ENCODE assay signal across 8 mouse cellular contexts in genomic region chr2:164517485-164518221, GRCm38 (mm10). TPM values are rescaled to one million over a fixed set of nuclear protein-coding genes. Genes with fewer than 3 reads are reported as not detected.
DNase-seq lines count a peak whose midpoint lies in the region; ATAC-seq and TF ChIP-seq lines count a peak whose summit lies in the region.

No protein-coding gene starts in this region.

- H3K27me3 ChIP-seq in midbrain, embryonic 14.5 days (ENCODE audit: control insufficient read depth, insufficient read depth, low read length): no peaks in the 10 kb centered on the region
- no peaks in the 10 kb centered on the region for H3K27me3 ChIP-seq in midbrain, embryonic 16.5 days (ENCODE audit: control insufficient read depth, insufficient read depth, low read depth, low read length)
- H3K27me3 ChIP-seq in hindbrain, postnatal 0 days (ENCODE audit: insufficient read depth, low read length): 0 out of 2 replicates have a peak, but pooled peaks cover 3% of the 10 kb centered on the region
- no peaks in the 10 kb centered on the region for H3K27me3 ChIP-seq in liver, adult 2 months (ENCODE audit: control insufficient read depth, insufficient read depth, low read length)

- no peak for TF ChIP-seq POLR2A in embryonic fibroblast, embryonic 13.5 days (IDR thresholded peaks at IDR 0.05; ENCODE audit: low read depth, low read length)
- no peak for TF ChIP-seq POLR2A in liver, adult 2 months (IDR thresholded peaks at IDR 0.05; ENCODE audit: extremely low read depth, insufficient read depth, low read length)

- WGBS in midbrain, embryonic 14.5 days: 32% methylated on average over 10 of the region's 10 CpGs
- WGBS in midbrain, embryonic 16.5 days: 38% methylated on average over 10 of the region's 10 CpGs
- 30% methylated on average over 10 of the region's 10 CpGs for WGBS in hindbrain, postnatal 0 days
- 38% methylated on average over 10 of the region's 10 CpGs for WGBS in liver, adult 2 months

- no peak overlapping the region for H3K4me3 ChIP-seq in midbrain, embryonic 14.5 days (replicated peaks; ENCODE audit: low read depth, low read length)
- H3K4me3 ChIP-seq in midbrain, embryonic 16.5 days (ENCODE audit: low read depth, low read length): no peak overlapping the region
- H3K4me3 ChIP-seq in embryonic fibroblast, embryonic 13.5 days (ENCODE audit: insufficient read depth, low read length): no peak overlapping the region
- no peak overlapping the region for H3K4me3 ChIP-seq in hindbrain, postnatal 0 days (ENCODE audit: low read length)
- no peak overlapping the region for H3K4me3 ChIP-seq in liver, adult 2 months (ENCODE audit: insufficient read depth, low read depth, low read length)

- H3K27ac ChIP-seq in midbrain, embryonic 14.5 days (replicated peaks; ENCODE audit: low read depth, low read length): no peak overlapping the region
- no peak overlapping the region for H3K27ac ChIP-seq in midbrain, embryonic 16.5 days (ENCODE audit: low read length)
- peak overlapping the region; percentile 15; the same call in 1 of the 2 replicates for H3K27ac ChIP-seq in embryonic fibroblast, embryonic 13.5 days (ENCODE audit: insufficient read depth, low read length)
- H3K27ac ChIP-seq in hindbrain, postnatal 0 days: no peak overlapping the region
- H3K27ac ChIP-seq in liver, adult 2 months (replicated peaks; ENCODE audit: insufficient read depth, low read depth, low read length): no peak overlapping the region

- TF ChIP-seq CTCF in embryonic fibroblast, embryonic 13.5 days (IDR thresholded peaks at IDR 0.05; ENCODE audit: borderline replicate concordance, insufficient read depth, low read length): peak; percentile 36; the same call in 1 of the 2 replicates
- peak; percentile 76 for TF ChIP-seq CTCF in hindbrain, postnatal 0 days (IDR thresholded peaks at IDR 0.05; ENCODE audit: low read depth)
- TF ChIP-seq CTCF in liver, adult 2 months (IDR thresholded peaks at IDR 0.05; ENCODE audit: low read depth, low read length): peak; percentile 93

- no peaks in the 10 kb centered on the region for H3K36me3 ChIP-seq in midbrain, embryonic 14.5 days (ENCODE audit: control insufficient read depth, insufficient read depth, low read length)
- H3K36me3 ChIP-seq in midbrain, embryonic 16.5 days (ENCODE audit: control insufficient read depth, insufficient read depth, low read length): no peaks in the 10 kb centered on the region
- no peaks in the 10 kb centered on the region for H3K36me3 ChIP-seq in hindbrain, postnatal 0 days (ENCODE audit: insufficient read depth, low read length)
- no peaks in the 10 kb centered on the region for H3K36me3 ChIP-seq in liver, adult 2 months (ENCODE audit: control insufficient read depth, insufficient read depth, low read length)

- no peak overlapping the region for H3K4me2 ChIP-seq in midbrain, embryonic 14.5 days (ENCODE audit: low read length)
- no peak overlapping the region for H3K4me2 ChIP-seq in midbrain, embryonic 16.5 days (ENCODE audit: low read length)
- no peak overlapping the region for H3K4me2 ChIP-seq in hindbrain, postnatal 0 days (ENCODE audit: low read depth, low read length)

- ATAC-seq in midbrain, embryonic 14.5 days (ENCODE audit: low FRiP score, low TSS enrichment): no peak
- no peak for ATAC-seq in midbrain, embryonic 16.5 days
- peak; percentile 45; the same call in 1 of the 2 replicates for ATAC-seq in hindbrain, postnatal 0 days

- H3K4me1 ChIP-seq in midbrain, embryonic 14.5 days (ENCODE audit: control insufficient read depth, insufficient read depth, low read length): no peaks in the 10 kb centered on the region
- no peaks in the 10 kb centered on the region for H3K4me1 ChIP-seq in midbrain, embryonic 16.5 days (ENCODE audit: control insufficient read depth, insufficient read depth, low read length)
- peaks cover 21% of the 10 kb centered on the region for H3K4me1 ChIP-seq in embryonic fibroblast, embryonic 13.5 days (ENCODE audit: control insufficient read depth, insufficient read depth, low read length)
- H3K4me1 ChIP-seq in hindbrain, postnatal 0 days (ENCODE audit: insufficient read depth, low read length): no peaks in the 10 kb centered on the region
- peaks cover under 1% of the 10 kb centered on the region for H3K4me1 ChIP-seq in liver, adult 2 months (ENCODE audit: control insufficient read depth, insufficient read depth, low read length)

- H3K9me3 ChIP-seq in midbrain, embryonic 14.5 days (ENCODE audit: control insufficient read depth, low read length): no peaks in the 10 kb centered on the region
- no peaks in the 10 kb centered on the region for H3K9me3 ChIP-seq in midbrain, embryonic 16.5 days (replicated peaks; ENCODE audit: control insufficient read depth, low read length, poor library complexity, severe bottlenecking)
- no peaks in the 10 kb centered on the region for H3K9me3 ChIP-seq in hindbrain, postnatal 0 days (ENCODE audit: low read length)

- no peak overlapping the region for H3K9ac ChIP-seq in midbrain, embryonic 14.5 days (replicated peaks; ENCODE audit: low read length)
- no peak overlapping the region for H3K9ac ChIP-seq in midbrain, embryonic 16.5 days (ENCODE audit: low read depth, low read length)
- H3K9ac ChIP-seq in hindbrain, postnatal 0 days (replicated peaks; ENCODE audit: low read length): no peak overlapping the region
- H3K9ac ChIP-seq in liver, adult 2 months (ENCODE audit: low read depth, low read length): no peak overlapping the region

- DNase-seq in midbrain, embryonic 14.5 days: peak; percentile 28
- peak; percentile 75 to 79 for DNase-seq in adrenal gland, postnatal 36 days
- DNase-seq in hindbrain, postnatal 0 days (ENCODE audit: low spot score): peak; percentile 44
- no peak for DNase-seq in liver, adult 2 months (ENCODE audit: extremely low read depth, low read depth, low spot score)
- DNase-seq in retina, embryonic 14.5 days (ENCODE audit: low spot score): peak; percentile 72
- peak; percentile 63 to 66 for DNase-seq in urinary bladder, postnatal 36 days (ENCODE audit: low spot score in 2 of 2)

- no peaks in the 10 kb centered on the region for H3K79me2 ChIP-seq in liver, adult 2 months (ENCODE audit: control insufficient read depth, insufficient read depth, low read length)

RNA-seq across cellular contexts. Expression of gene Pigt, which starts 20.3 kb away (rescaled TPM):
- 98.9 and 115 TPM in 2 replicates for polyA plus RNA-seq in midbrain, embryonic 14.5 days (2014; fragmentation: Nextera tagmentation; extraction: Ambion mirVana)
- polyA plus RNA-seq in midbrain, embryonic 16.5 days (2015; fragmentation: Nextera tagmentation; extraction: Ambion mirVana): 87.7 and 97.0 TPM in 2 replicates
- 10 to 100 TPM; 74.0 to 98.3 TPM for total RNA-seq in adrenal gland, postnatal 36 days (2021)
- polyA plus RNA-seq in embryonic fibroblast, embryonic 13.5 days (2011; ENCODE audit: insufficient read length, low read depth, missing spikeins): 59.6 and 66.3 TPM in 2 replicates
- 118 and 134 TPM in 2 replicates for total RNA-seq in hindbrain, postnatal 0 days (2014; rRNA removed)
- 102 and 116 TPM in 2 replicates for polyA plus RNA-seq in hindbrain, postnatal 0 days (2015; fragmentation: Nextera tagmentation; extraction: Ambion mirVana)
- 7.5 and 14.2 TPM in 2 replicates for total RNA-seq in liver, adult 2 months (2014; rRNA removed)
- polyA plus RNA-seq in liver, adult 2 months (2012; rRNA removed): 56.7 and 63.7 TPM in 2 replicates

RNA-seq across cellular contexts. Expression of gene Dbndd2, which starts 31.7 kb away (rescaled TPM):
- polyA plus RNA-seq in midbrain, embryonic 14.5 days (2014; fragmentation: Nextera tagmentation; extraction: Ambion mirVana): 11.4 and 11.8 TPM in 2 replicates
- polyA plus RNA-seq in midbrain, embryonic 16.5 days (2015; fragmentation: Nextera tagmentation; extraction: Ambion mirVana): 16.6 and 17.8 TPM in 2 replicates
- 10 to 100 TPM in 1 of 2 experiments, 1 to 10 TPM in 1; 8.0 to 12.5 TPM for total RNA-seq in adrenal gland, postnatal 36 days (2021)
- polyA plus RNA-seq in embryonic fibroblast, embryonic 13.5 days (2011; ENCODE audit: insufficient read length, low read depth, missing spikeins): 13.8 and 19.0 TPM in 2 replicates
- 29.5 and 30.9 TPM in 2 replicates for total RNA-seq in hindbrain, postnatal 0 days (2014; rRNA removed)
- 37.2 and 38.0 TPM in 2 replicates for polyA plus RNA-seq in hindbrain, postnatal 0 days (2015; fragmentation: Nextera tagmentation; extraction: Ambion mirVana)
- 8.1 and 10.1 TPM in 2 replicates for total RNA-seq in liver, adult 2 months (2014; rRNA removed)
- 7.6 and 9.5 TPM in 2 replicates for polyA plus RNA-seq in liver, adult 2 months (2012; rRNA removed)

RNA-seq across cellular contexts. Expression of gene Trp53tg5, which starts 44.1 kb away (rescaled TPM):
- not detected in 2 replicates for polyA plus RNA-seq in midbrain, embryonic 14.5 days (2014; fragmentation: Nextera tagmentation; extraction: Ambion mirVana)
- polyA plus RNA-seq in midbrain, embryonic 16.5 days (2015; fragmentation: Nextera tagmentation; extraction: Ambion mirVana): not detected in 2 replicates
- not detected for total RNA-seq in adrenal gland, postnatal 36 days (2021)
- not detected in 2 replicates for polyA plus RNA-seq in embryonic fibroblast, embryonic 13.5 days (2011; ENCODE audit: insufficient read length, low read depth, missing spikeins)
- total RNA-seq in hindbrain, postnatal 0 days (2014; rRNA removed): not detected in 2 replicates
- not detected in 2 replicates for polyA plus RNA-seq in hindbrain, postnatal 0 days (2015; fragmentation: Nextera tagmentation; extraction: Ambion mirVana)
- not detected in 2 replicates for total RNA-seq in liver, adult 2 months (2014; rRNA removed)
- polyA plus RNA-seq in liver, adult 2 months (2012; rRNA removed): not detected in 2 replicates

RNA-seq across cellular contexts. Expression of gene Wfdc2, which starts 44.6 kb away (rescaled TPM):
- polyA plus RNA-seq in midbrain, embryonic 14.5 days (2014; fragmentation: Nextera tagmentation; extraction: Ambion mirVana): 0.61 and 1.2 TPM in 2 replicates
- polyA plus RNA-seq in midbrain, embryonic 16.5 days (2015; fragmentation: Nextera tagmentation; extraction: Ambion mirVana): 2.3 and 2.5 TPM in 2 replicates
- not detected for total RNA-seq in adrenal gland, postnatal 36 days (2021)
- polyA plus RNA-seq in embryonic fibroblast, embryonic 13.5 days (2011; ENCODE audit: insufficient read length, low read depth, missing spikeins): not detected in 2 replicates
- total RNA-seq in hindbrain, postnatal 0 days (2014; rRNA removed): 1.5 and 2.7 TPM in 2 replicates
- polyA plus RNA-seq in hindbrain, postnatal 0 days (2015; fragmentation: Nextera tagmentation; extraction: Ambion mirVana): 3.1 and 4.5 TPM in 2 replicates
- total RNA-seq in liver, adult 2 months (2014; rRNA removed): 4.6 and 8.5 TPM in 2 replicates
- 9.9 and 18.9 TPM in 2 replicates for polyA plus RNA-seq in liver, adult 2 months (2012; rRNA removed)

RNA-seq across cellular contexts. Expression of gene Spint3, which starts 55.6 kb away (rescaled TPM):
- polyA plus RNA-seq in midbrain, embryonic 14.5 days (2014; fragmentation: Nextera tagmentation; extraction: Ambion mirVana): not detected in 2 replicates
- polyA plus RNA-seq in midbrain, embryonic 16.5 days (2015; fragmentation: Nextera tagmentation; extraction: Ambion mirVana): not detected in 2 replicates
- total RNA-seq in adrenal gland, postnatal 36 days (2021): not detected
- polyA plus RNA-seq in embryonic fibroblast, embryonic 13.5 days (2011; ENCODE audit: insufficient read length, low read depth, missing spikeins): not detected in 2 replicates
- total RNA-seq in hindbrain, postnatal 0 days (2014; rRNA removed): not detected in 2 replicates
- polyA plus RNA-seq in hindbrain, postnatal 0 days (2015; fragmentation: Nextera tagmentation; extraction: Ambion mirVana): not detected in 2 replicates
- total RNA-seq in liver, adult 2 months (2014; rRNA removed): not detected in 2 replicates
- not detected in 2 replicates for polyA plus RNA-seq in liver, adult 2 months (2012; rRNA removed)

Comparison
In these comparisons a context has a peak if more than half of its experiments do, and no peak if none do; other contexts are left out.
1. CTCF ChIP-seq: peak in every context shown above with its lines; median percentile 93 in liver, adult 2 months; 76 in hindbrain, postnatal 0 days; 36 in embryonic fibroblast, embryonic 13.5 days.